Mouse (Mus musculus) MEL (cell line): ENCODE measurements around the gene Fgfr1op2. TPM values are rescaled to one million over a fixed set of nuclear protein-coding genes. Genes with fewer than 3 reads are reported as not detected.

Source experiments
- DNase-seq: peaks from one replicate; pipeline ENCODE4 v3.0.0; 2011; ENCODE audit warnings: low read depth, low spot score
- H3K27ac ChIP-seq: 2 replicates; pipeline ENCODE4 v1.5.1; 2012; ENCODE audit warnings: low read depth, mild to moderate bottlenecking, control low read depth, low read length, moderate library complexity; ENCODE audit not compliant: control insufficient read depth
- H3K27me3 ChIP-seq, 2 experiments: fragments of 150-350 bp in 1 of 2; sonication (generic) in 1 of 2; 2 replicates each; pipeline ENCODE4 v1.6.1; 2012; ENCODE audit warnings: low read length in 2 of 2, mild to moderate bottlenecking in 2 of 2, improper control_type of control experiment in 1 of 2, moderate library complexity in 1 of 2; ENCODE audit not compliant: insufficient read depth in 2 of 2, control insufficient read depth in 1 of 2
- H3K36me3 ChIP-seq, 2 experiments: 2 replicates each; pipeline ENCODE4 v1.6.1; 2012 to 2014; ENCODE audit warnings: low read length in 2 of 2, improper control_type of control experiment in 1 of 2, inconsistent platforms in 1 of 2, mild to moderate bottlenecking in 1 of 2; ENCODE audit not compliant: insufficient read depth in 2 of 2, control insufficient read depth in 1 of 2
- H3K4me1 ChIP-seq, 2 experiments: fragments of 150-350 bp in 1 of 2; sonication (generic) in 1 of 2; 2 replicates each; pipeline ENCODE4 v1.6.1; 2012; ENCODE audit warnings: low read length in 2 of 2, improper control_type of control experiment in 1 of 2, mild to moderate bottlenecking in 1 of 2; ENCODE audit not compliant: insufficient read depth in 2 of 2, control insufficient read depth in 1 of 2
- H3K4me3 ChIP-seq, 2 experiments: fragments of 150-350 bp in 1 of 2; sonication (generic) in 1 of 2; 2 replicates each; pipeline ENCODE4 v1.5.1; 2012; ENCODE audit warnings: low read depth in 2 of 2, low read length in 2 of 2, mild to moderate bottlenecking in 2 of 2, moderate library complexity in 2 of 2, control low read depth in 1 of 2, improper control_type of control experiment in 1 of 2; ENCODE audit not compliant: control insufficient read depth in 1 of 2, insufficient read depth in 1 of 2
- H3K79me2 ChIP-seq: 2 replicates; pipeline ENCODE4 v1.6.1; 2012; ENCODE audit warnings: mild to moderate bottlenecking, low read length, moderate library complexity; ENCODE audit not compliant: control insufficient read depth, poor library complexity, insufficient read depth
- H3K9ac ChIP-seq: 2 replicates; pipeline ENCODE4 v1.6.1; 2012; ENCODE audit warnings: low read depth, mild to moderate bottlenecking, control low read depth, low read length, moderate library complexity; ENCODE audit not compliant: control insufficient read depth, poor library complexity, severe bottlenecking
- H3K9me3 ChIP-seq: fragments of 150-350 bp; sonication (generic); replicated peaks from 2 replicates; pipeline ENCODE4 v1.6.1; 2012; ENCODE audit warnings: mild to moderate bottlenecking, low read length, improper control_type of control experiment, moderate library complexity; ENCODE audit not compliant: insufficient read depth
- CHD1 ChIP-seq: IDR thresholded peaks from 2 replicates; pipeline ENCODE4 v1.6.1; 2012; ENCODE audit warnings: low read depth, mild to moderate bottlenecking, inconsistent platforms, low read length, improper control_type of control experiment
- CTCF ChIP-seq, 3 experiments: IDR thresholded peaks in 2 of 3; conservative IDR thresholded peaks in 1 of 3; 2 replicates each; pipeline ENCODE4 v1.5.1; 2011 to 2012; ENCODE audit warnings: low read length in 3 of 3, low read depth in 2 of 3, mild to moderate bottlenecking in 2 of 3, improper control_type of control experiment in 1 of 3, inconsistent platforms in 1 of 3, mixed read lengths in 1 of 3, moderate library complexity in 1 of 3; ENCODE audit not compliant: control insufficient read depth in 1 of 3, insufficient read depth in 1 of 3, poor library complexity in 1 of 3, severe bottlenecking in 1 of 3
- E2F4 ChIP-seq: IDR thresholded peaks from 2 replicates; pipeline ENCODE4 v1.6.1; 2011; ENCODE audit warnings: low read depth, low read length, improper control_type of control experiment, borderline replicate concordance
- ELF1 ChIP-seq: IDR thresholded peaks from 2 replicates; pipeline ENCODE4 v1.6.1; 2014; ENCODE audit warnings: low read depth, mild to moderate bottlenecking, inconsistent platforms, low read length, improper control_type of control experiment, moderate library complexity
- EP300 ChIP-seq, 2 experiments: IDR thresholded peaks; 2 replicates each; pipeline ENCODE4 v1.6.1; 2011; ENCODE audit warnings: improper control_type of control experiment in 2 of 2, low read length in 2 of 2, low read depth in 1 of 2, mild to moderate bottlenecking in 1 of 2
- ETS1 ChIP-seq: IDR thresholded peaks from 2 replicates; pipeline ENCODE4 v1.6.1; 2012; ENCODE audit warnings: low read depth, mild to moderate bottlenecking, inconsistent platforms, low read length, improper control_type of control experiment, moderate library complexity
- GATA1 ChIP-seq: IDR thresholded peaks from 2 replicates; pipeline ENCODE4 v1.6.1; 2011; ENCODE audit warnings: low read depth, low read length, improper control_type of control experiment
- HCFC1 ChIP-seq: IDR thresholded peaks from 2 replicates; pipeline ENCODE4 v1.6.1; 2012; ENCODE audit warnings: low read depth, mild to moderate bottlenecking, inconsistent platforms, low read length, improper control_type of control experiment, moderate library complexity
- JUND ChIP-seq: IDR thresholded peaks from 2 replicates; pipeline ENCODE4 v1.6.1; 2011; ENCODE audit warnings: low read depth, mild to moderate bottlenecking, improper control_type of control experiment, low read length
- MAFK ChIP-seq: IDR thresholded peaks from 2 replicates; pipeline ENCODE4 v1.6.1; 2011; ENCODE audit warnings: low read depth, mild to moderate bottlenecking, low read length, improper control_type of control experiment, borderline replicate concordance
- MAX ChIP-seq: IDR thresholded peaks from 2 replicates; pipeline ENCODE4 v1.6.1; 2011; ENCODE audit warnings: low read length, improper control_type of control experiment
- MAZ ChIP-seq: IDR thresholded peaks from 2 replicates; pipeline ENCODE4 v1.6.1; 2012; ENCODE audit warnings: low read depth, mild to moderate bottlenecking, inconsistent platforms, low read length, improper control_type of control experiment
- MEF2A ChIP-seq: IDR thresholded peaks from 2 replicates; pipeline ENCODE4 v1.6.1; 2014; ENCODE audit warnings: low read depth, mild to moderate bottlenecking, inconsistent platforms, low read length, improper control_type of control experiment; ENCODE audit not compliant: poor library complexity, insufficient replicate concordance, severe bottlenecking; ENCODE audit errors: extremely low read depth
- MYB ChIP-seq: IDR thresholded peaks from 2 replicates; pipeline ENCODE4 v1.6.1; 2011; ENCODE audit warnings: mild to moderate bottlenecking, low read depth, low read length, improper control_type of control experiment
- NRF1 ChIP-seq: IDR thresholded peaks from 2 replicates; pipeline ENCODE4 v1.6.1; 2014; ENCODE audit warnings: low read depth, mild to moderate bottlenecking, inconsistent platforms, low read length, improper control_type of control experiment, moderate library complexity; ENCODE audit not compliant: poor library complexity, insufficient read depth, severe bottlenecking
- POLR2A ChIP-seq, 2 experiments: IDR thresholded peaks; 2 replicates each; pipeline ENCODE4 v1.6.1; 2011 to 2012; ENCODE audit warnings: low read length in 2 of 2, mild to moderate bottlenecking in 2 of 2, control low read depth in 1 of 2, improper control_type of control experiment in 1 of 2, low read depth in 1 of 2, moderate library complexity in 1 of 2; ENCODE audit not compliant: control insufficient read depth in 1 of 2, insufficient read depth in 1 of 2, poor library complexity in 1 of 2
- POLR2AphosphoS5 ChIP-seq: IDR thresholded peaks from 2 replicates; pipeline ENCODE4 v1.6.1; 2012; ENCODE audit warnings: low read depth, borderline replicate concordance, mild to moderate bottlenecking, inconsistent platforms, low read length, moderate library complexity, mixed read lengths
- RAD21 ChIP-seq: IDR thresholded peaks from 2 replicates; pipeline ENCODE4 v1.6.1; 2011; ENCODE audit warnings: mild to moderate bottlenecking, low read depth, low read length, improper control_type of control experiment
- RCOR1 ChIP-seq: IDR thresholded peaks from 2 replicates; pipeline ENCODE4 v1.6.1; 2012; ENCODE audit warnings: low read depth, mild to moderate bottlenecking, inconsistent platforms, low read length, improper control_type of control experiment
- SMC3 ChIP-seq: IDR thresholded peaks from 2 replicates; pipeline ENCODE4 v1.6.1; 2011; ENCODE audit warnings: low read depth, low read length, improper control_type of control experiment
- TAL1 ChIP-seq: IDR thresholded peaks from 2 replicates; pipeline ENCODE4 v1.6.1; 2012; ENCODE audit warnings: mild to moderate bottlenecking, inconsistent platforms, low read length, moderate library complexity, mixed read lengths
- TBP ChIP-seq: IDR thresholded peaks from 2 replicates; pipeline ENCODE4 v1.8.0; 2011; ENCODE audit warnings: low read depth, low read length, improper control_type of control experiment
- UBTF ChIP-seq: IDR thresholded peaks from 2 replicates; pipeline ENCODE4 v1.6.1; 2012; ENCODE audit warnings: low read depth, mild to moderate bottlenecking, inconsistent platforms, low read length, improper control_type of control experiment, moderate library complexity, borderline replicate concordance; ENCODE audit not compliant: insufficient read depth
- USF2 ChIP-seq, 2 experiments: IDR thresholded peaks; 2 replicates each; pipeline ENCODE4 v1.6.1; 2011 to 2012; ENCODE audit warnings: improper control_type of control experiment in 2 of 2, low read length in 2 of 2, borderline replicate concordance in 1 of 2, inconsistent platforms in 1 of 2, low read depth in 1 of 2, mild to moderate bottlenecking in 1 of 2; ENCODE audit not compliant: insufficient read depth in 1 of 2
- ZC3H11A ChIP-seq: IDR thresholded peaks from 2 replicates; pipeline ENCODE4 v1.6.1; 2012; ENCODE audit warnings: low read depth, mild to moderate bottlenecking, inconsistent platforms, low read length, improper control_type of control experiment
- ZMIZ1 ChIP-seq: IDR thresholded peaks from 2 replicates; pipeline ENCODE4 v1.6.1; 2012; ENCODE audit warnings: low read depth, mild to moderate bottlenecking, inconsistent platforms, low read length, improper control_type of control experiment, moderate library complexity
- polyA plus RNA-seq, 2 experiments: library from polyadenylated mRNA; stranded (reverse) in 1 of 2; unstranded in 1 of 2; fragments of >175 nt in 1 of 2; fragments of >200 nt in 1 of 2; gene quantifications; 2 replicates each; pipeline versions ENCODE4 v1.2.1 to v1.2.4; 2012; ENCODE audit warnings: low replicate concordance in 2 of 2, low read depth in 1 of 2; ENCODE audit not compliant: insufficient read length in 2 of 2, insufficient read depth in 1 of 2, missing spikeins in 1 of 2
- total RNA-seq: library from RNA; depleted of rRNA; stranded (reverse); fragments of 300-350 nt; gene quantifications from 2 replicates; pipeline ENCODE4 v1.2.3, GENCODE M21; 2012

Gene Fgfr1op2
- total and polyA plus RNA-seq, 3 experiments: 70.4 to 93.6 TPM; not detected in 1

- no peak overlapping the region for H3K4me3 ChIP-seq
- DNase-seq: peak; percentile 48
- no peaks in the 10 kb centered on the region; a peak in 1 of 4 replicates for H3K27me3 ChIP-seq
- no peak overlapping the region for H3K9ac ChIP-seq
- H3K4me1 ChIP-seq: peaks cover 0 to 3% of the 10 kb centered on the region in 2 experiments; a peak in 2 of 4 replicates
- H3K36me3 ChIP-seq: peaks cover 0 to 10% of the 10 kb centered on the region in 2 experiments; a peak in 3 of 4 replicates
- no peaks in the 10 kb centered on the region for H3K9me3 ChIP-seq
- H3K79me2 ChIP-seq: no peaks in the 10 kb centered on the region
- TF ChIP-seq ELF1 (no peak), CTCF (IDR thresholded peaks at IDR 0.05 in 2 of 3, conservative IDR thresholded peaks at IDR 0.05 in 1 of 3; ENCODE audit: control insufficient read depth in 1 of 3, insufficient read depth in 1 of 3, low read depth in 2 of 3, low read length in 3 of 3, poor library complexity in 1 of 3, severe bottlenecking in 1 of 3) (peak in 2 of 3 experiments; percentile 27 to 57; a peak in 3 of 6 replicates), POLR2AphosphoS5 (no peak), EP300 (IDR thresholded peaks at IDR 0.05; ENCODE audit: low read depth in 1 of 2, low read length in 2 of 2) (no peak), E2F4 (no peak), ZC3H11A (0 out of 2 replicates have a peak, but pooled peaks have one; percentile 11), RCOR1 (no peak), TAL1 (no peak), RAD21 (peak; percentile 53), UBTF (no peak), CHD1 (no peak), SMC3 (peak; percentile 40)
- TF ChIP-seq, all 39 proteins: peak for 4
- no peak overlapping the region for H3K27ac ChIP-seq
These were observed 32.4 kb upstream of the Fgfr1op2 start for GRCm38 (mm10) chr6:146544622-146545021.

- H3K27ac ChIP-seq: no peak overlapping the region
- peaks cover 2 to 10% of the 10 kb centered on the region in 2 experiments for H3K36me3 ChIP-seq
- TF ChIP-seq RCOR1: no peak
- TF ChIP-seq RAD21: no peak
- TF ChIP-seq POLR2A (IDR thresholded peaks at IDR 0.05; ENCODE audit: control insufficient read depth in 1 of 2, insufficient read depth in 1 of 2, low read depth in 1 of 2, low read length in 2 of 2, poor library complexity in 1 of 2): no peak
- no peak for TF ChIP-seq USF2 (IDR thresholded peaks at IDR 0.05; ENCODE audit: borderline replicate concordance in 1 of 2, insufficient read depth in 1 of 2, low read depth in 1 of 2, low read length in 2 of 2)
- no peak for TF ChIP-seq ETS1
- TF ChIP-seq E2F4: no peak
- TF ChIP-seq MAZ: no peak
- no peak for TF ChIP-seq MAX
- TF ChIP-seq NRF1: no peak
- no peak for TF ChIP-seq ZMIZ1
- TF ChIP-seq MEF2A: no peak
- TF ChIP-seq JUND: no peak
- TF ChIP-seq GATA1: no peak
- TF ChIP-seq MYB: no peak
- TF ChIP-seq MAFK: no peak
- TF ChIP-seq HCFC1: no peak
- no peak for TF ChIP-seq TBP
- no peak for TF ChIP-seq CTCF (IDR thresholded peaks at IDR 0.05 in 2 of 3, conservative IDR thresholded peaks at IDR 0.05 in 1 of 3; ENCODE audit: control insufficient read depth in 1 of 3, insufficient read depth in 1 of 3, low read depth in 2 of 3, low read length in 3 of 3, poor library complexity in 1 of 3, severe bottlenecking in 1 of 3)
- H3K27me3 ChIP-seq: no peaks in the 10 kb centered on the region; a peak in 1 of 4 replicates
- no peak for DNase-seq
- no peaks in the 10 kb centered on the region for H3K79me2 ChIP-seq
- no peak overlapping the region for H3K9ac ChIP-seq
- H3K4me3 ChIP-seq: no peak overlapping the region
- H3K4me1 ChIP-seq: peaks cover 0 to 3% of the 10 kb centered on the region in 2 experiments; a peak in 2 of 4 replicates
- H3K9me3 ChIP-seq: no peaks in the 10 kb centered on the region
These were observed 31.6 kb upstream of the Fgfr1op2 start for GRCm38 (mm10) chr6:146545289-146545865.
